Mouse (Mus musculus): ENCODE data around the gene Ccdc167.

- TF ChIP-seq CTCF (IDR thresholded peaks at IDR 0.05; ENCODE audit: control insufficient read depth, insufficient read depth, insufficient read length) = no peak
- TF ChIP-seq USF1 (IDR thresholded peaks at IDR 0.05; ENCODE audit: low read depth) = no peak
- no peak for TF ChIP-seq CEBPB (IDR thresholded peaks at IDR 0.05; ENCODE audit: low read depth)
- TF ChIP-seq MYOD1 (IDR thresholded peaks at IDR 0.05; ENCODE audit: control insufficient read depth, insufficient read length, low read depth) = no peak
- no peak for TF ChIP-seq MAX (IDR thresholded peaks at IDR 0.05)
- TF ChIP-seq MYOG (IDR thresholded peaks at IDR 0.05; ENCODE audit: control insufficient read depth, extremely low read depth, insufficient read length) = no peak
- TF ChIP-seq FOSL1 (IDR thresholded peaks at IDR 0.05; ENCODE audit: insufficient read depth, low read length, poor library complexity, severe bottlenecking) = no peak
Observed at GRCm38 (mm10) chr17:29708783-29709182, 8.1 kb downstream of the Ccdc167 start.

Data from C2C12 (cell line).